Mouse (Mus musculus) testis, adult 10 weeks (tissue): ENCODE results near the gene Ccdc136. TPM values are rescaled to one million over a fixed set of nuclear protein-coding genes. Genes with fewer than 3 reads are reported as not detected.

Experiments used
- polyA plus RNA-seq: library from polyadenylated mRNA; stranded (reverse); fragments of 350-450 nt; fragmentation: Illumina TruSeq; extraction: RNeasy Lipid Tissue Mini Kit (QIAGEN cat#74804); gene quantifications from one replicate; pipeline ENCODE4 v1.2.3, GENCODE M21; 2014; ENCODE audit warnings: low read depth, low replicate concordance

Gene Ccdc136
- 542 TPM for polyA plus RNA-seq

DNA sequence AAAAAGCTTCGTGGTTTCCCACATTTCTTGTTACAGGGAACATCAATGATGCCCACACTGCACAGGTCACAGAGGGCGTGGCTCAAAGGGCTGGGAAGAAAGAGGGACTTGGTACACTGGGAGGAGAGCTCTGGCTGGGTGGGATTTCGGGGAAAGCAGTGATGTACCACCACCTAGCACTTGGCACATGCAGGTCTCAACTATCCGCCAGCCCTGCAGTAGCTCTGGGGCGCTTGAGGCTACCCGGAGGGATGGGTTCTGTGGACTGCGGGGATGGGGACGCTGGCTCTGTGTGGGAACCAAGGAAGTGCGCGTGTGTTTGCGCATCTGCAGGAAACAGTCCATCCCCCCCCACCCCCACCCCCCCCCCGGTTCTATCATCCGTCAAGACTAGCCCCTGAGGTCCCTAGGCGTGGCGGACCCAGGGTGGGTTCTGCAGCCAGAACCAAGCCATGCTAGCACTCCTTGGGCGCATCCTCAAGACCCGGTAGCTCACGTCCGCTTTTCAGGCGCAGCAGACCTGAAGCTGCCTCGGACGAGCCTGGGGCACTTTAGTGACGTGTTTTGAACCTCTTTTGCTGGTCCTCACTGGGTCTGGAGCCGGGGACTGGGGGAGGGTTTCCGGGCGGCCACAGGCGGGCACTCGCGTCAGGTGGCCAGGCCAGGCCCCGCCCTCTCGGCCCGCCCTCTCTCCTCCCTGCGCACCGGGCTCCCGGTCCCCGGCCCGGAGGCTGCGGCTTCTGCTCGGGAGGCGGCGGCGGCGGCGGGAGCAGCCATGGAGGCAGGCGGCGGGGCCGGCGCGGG, at the start of gene Ccdc136:
TSS of gene Ccdc136 (plus strand) at position 400 of the 804 bp plus-strand sequence.

DNA sequence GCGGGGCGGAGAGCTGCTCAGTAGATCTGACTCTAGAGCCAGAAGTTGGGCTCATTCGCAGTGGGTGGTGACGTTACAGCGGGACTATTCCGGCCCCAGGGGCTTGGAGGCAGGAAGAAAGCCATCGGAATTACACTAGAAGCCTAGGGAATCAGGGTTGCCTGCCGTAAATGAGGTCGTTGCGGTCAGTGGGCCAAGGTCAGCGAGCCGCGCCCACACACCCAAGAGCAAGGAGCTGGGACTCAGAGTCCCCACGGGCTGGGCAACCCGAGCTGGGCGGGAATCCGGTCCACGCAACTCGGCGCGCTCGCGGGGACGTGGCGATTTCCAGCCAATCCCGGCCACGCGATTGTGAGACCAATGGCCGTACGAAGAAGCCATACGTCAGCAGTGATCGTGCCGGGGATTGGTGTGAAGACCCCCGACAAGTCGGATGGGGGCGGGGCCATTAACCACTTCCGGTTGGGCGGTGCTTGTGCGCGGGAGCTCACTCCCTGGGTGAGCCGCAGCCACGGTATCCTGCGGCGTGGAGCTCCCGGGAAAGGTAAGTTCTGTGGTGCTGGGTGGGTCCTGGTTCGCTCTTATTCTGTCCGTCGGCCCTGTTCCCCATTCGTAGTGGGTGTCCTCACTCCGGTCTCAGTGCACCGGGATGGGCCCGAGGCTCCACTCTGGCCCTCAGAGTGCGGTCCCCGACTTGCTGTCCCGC, 48.3 kb upstream of the Ccdc136 start, which contains the start of gene Calu:
TSS of gene Calu (plus strand) at position 405 of the 706 bp plus-strand sequence.

DNA sequence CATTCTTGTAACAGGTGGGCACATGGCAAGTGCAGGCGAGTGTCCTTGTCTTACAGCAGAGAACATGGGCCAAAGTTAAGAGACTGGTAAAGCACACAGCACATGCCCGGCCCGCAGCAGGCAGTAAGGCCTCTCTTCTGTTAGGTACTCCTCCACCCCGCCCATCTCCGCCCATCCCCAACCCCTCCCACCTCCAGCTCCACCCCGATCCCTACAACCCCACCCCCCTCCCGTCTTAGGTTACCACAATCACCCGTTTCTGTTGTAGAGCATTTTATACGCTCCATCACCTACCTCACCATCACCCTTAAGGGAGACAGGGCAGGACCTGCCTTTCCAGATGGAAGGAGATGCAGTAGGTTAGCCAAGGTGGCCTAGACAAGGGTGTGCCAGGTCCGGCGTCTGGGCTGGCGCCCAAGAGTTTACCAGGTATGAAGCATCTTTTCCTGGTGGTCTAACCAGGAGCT, 8.0 kb upstream of the Ccdc136 start, which contains the start of gene Opn1sw:
TSS of gene Opn1sw (minus strand) at position 417 of the 467 bp plus-strand sequence.

DNA sequence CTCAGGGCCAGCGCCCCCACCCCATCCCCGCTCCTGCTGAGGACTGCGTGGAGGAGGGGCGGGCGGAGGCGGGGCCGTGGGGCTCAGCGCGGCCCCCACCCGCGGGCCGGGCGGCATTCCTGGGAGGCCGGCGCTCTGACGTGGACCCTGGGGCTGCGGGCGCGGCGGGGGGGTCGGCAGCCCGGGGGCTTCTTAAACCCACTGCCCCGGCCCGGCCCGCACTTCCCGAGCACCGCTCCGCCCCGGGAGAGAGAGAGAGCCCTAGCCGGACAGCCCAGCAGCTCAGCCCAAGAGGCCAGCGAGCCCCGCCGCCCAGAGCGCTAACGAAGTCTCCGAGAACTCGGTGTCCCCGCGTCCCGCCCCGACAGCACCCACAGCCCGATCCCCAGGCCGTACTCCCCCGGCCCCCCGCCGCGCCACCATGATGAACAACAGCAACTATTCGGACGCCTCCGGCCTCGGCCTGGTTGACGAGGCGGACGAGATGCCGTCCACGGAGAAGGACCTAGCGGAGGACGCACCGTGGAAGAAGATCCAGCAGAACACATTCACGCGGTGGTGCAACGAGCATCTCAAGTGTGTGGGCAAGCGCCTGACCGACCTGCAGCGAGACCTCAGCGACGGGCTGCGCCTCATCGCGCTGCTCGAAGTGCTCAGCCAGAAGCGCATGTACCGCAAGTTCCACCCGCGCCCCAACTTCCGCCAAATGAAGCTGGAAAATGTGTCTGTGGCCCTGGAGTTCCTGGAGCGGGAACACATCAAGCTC, 37.1 kb downstream of the Ccdc136 start, which contains the start of gene Flnc:
TSS of gene Flnc (plus strand) at position 219 of the 766 bp plus-strand sequence.

DNA sequence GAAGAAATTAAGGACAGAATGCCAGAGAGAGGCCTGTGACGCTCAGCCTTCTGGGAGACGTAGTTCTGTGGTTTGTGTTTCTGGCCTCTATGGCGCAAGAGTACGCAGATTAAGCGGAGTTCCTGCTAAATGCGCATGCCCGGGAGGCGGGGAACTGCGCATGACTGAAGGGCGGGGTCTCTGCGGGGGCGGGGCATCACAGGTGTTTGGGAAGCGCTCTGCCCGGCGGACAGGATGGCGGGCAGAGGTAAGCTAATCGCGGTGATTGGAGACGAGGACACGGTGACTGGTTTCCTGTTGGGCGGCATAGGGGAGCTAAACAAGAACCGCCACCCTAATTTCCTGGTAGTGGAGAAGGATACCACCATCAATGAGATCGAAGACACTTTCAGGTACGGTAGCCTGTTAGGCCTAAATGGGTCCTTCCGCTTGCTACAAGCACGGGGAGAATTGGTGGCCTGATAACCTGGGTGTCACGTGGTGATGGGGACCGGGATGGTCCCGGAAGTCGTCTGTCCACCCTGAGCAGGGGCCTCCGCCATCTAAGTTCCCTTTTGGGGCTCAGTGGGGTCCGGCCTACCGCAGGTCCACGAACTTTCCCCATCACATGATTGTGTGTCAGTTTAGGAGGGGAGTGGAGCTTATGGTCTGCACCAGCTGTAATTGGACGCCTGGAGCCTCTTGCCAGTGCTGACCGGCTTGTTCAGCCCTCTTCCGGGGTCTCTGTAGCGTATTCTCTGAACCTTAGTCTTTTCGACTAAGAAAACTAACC, 71.7 kb downstream of the Ccdc136 start, which contains the start of gene Atp6v1f:
TSS of gene Atp6v1f (plus strand) at position 136 of the 772 bp plus-strand sequence.

DNA sequence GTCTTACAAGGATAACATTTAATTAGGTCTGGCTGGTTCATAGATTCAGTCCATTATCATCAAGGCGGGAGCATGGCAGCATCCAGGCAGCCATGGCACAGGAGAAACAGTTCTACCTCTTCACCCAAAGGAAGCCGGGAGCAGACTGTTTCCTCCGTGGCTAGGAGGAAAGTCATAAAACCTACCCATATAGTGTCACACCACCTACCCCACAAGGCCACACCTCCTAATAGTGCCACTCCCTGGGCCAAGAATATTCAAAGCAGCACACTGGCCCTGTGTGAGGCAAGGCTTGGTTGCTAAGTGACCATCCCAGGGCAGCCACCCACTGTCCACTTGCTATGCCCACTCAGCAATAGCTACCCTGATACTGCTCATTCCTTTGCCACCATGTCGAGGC, 75.0 kb downstream of the Ccdc136 start, which contains the start of gene Atp6v1fnb:
TSS of gene Atp6v1fnb (plus strand) at position 301 of the 400 bp plus-strand sequence.

Other genes starting within 250 kb of the Ccdc136 start
- gene Rbm28, start 231.3 kb upstream of the Ccdc136 start, polyA plus RNA-seq, result 162 TPM
- not detected for gene Prrt4, start 216.7 kb upstream of the Ccdc136 start, polyA plus RNA-seq
- 0.84 TPM for gene Impdh1, start 179.9 kb upstream of the Ccdc136 start, polyA plus RNA-seq
- 20.7 TPM for gene Hilpda, start 123.8 kb upstream of the Ccdc136 start, polyA plus RNA-seq
- 194 TPM for gene Fam71f2, start 116.7 kb upstream of the Ccdc136 start, polyA plus RNA-seq
- gene Fam71f1, start 77.2 kb upstream of the Ccdc136 start, polyA plus RNA-seq, result 113 TPM
- 59.0 TPM for gene Calu, start 48.2 kb upstream of the Ccdc136 start, polyA plus RNA-seq
- not detected for gene Opn1sw, start 7.8 kb upstream of the Ccdc136 start, polyA plus RNA-seq
- 0.04 TPM for gene Flnc, start 36.9 kb downstream of the Ccdc136 start, polyA plus RNA-seq
- 47.0 TPM for gene Atp6v1f, start 71.4 kb downstream of the Ccdc136 start, polyA plus RNA-seq
- 1.3 TPM for gene Atp6v1fnb, start 75.1 kb downstream of the Ccdc136 start, polyA plus RNA-seq
- not detected for gene Kcp, start 111.6 kb downstream of the Ccdc136 start, polyA plus RNA-seq
- gene Irf5, start 130.3 kb downstream of the Ccdc136 start, polyA plus RNA-seq, result 0.18 TPM
- gene Tnpo3, start 213.6 kb downstream of the Ccdc136 start, polyA plus RNA-seq, result 50.4 TPM